Mouse (Mus musculus): ENCODE data around the gene Dab2ip. TPM values are rescaled to one million over a fixed set of nuclear protein-coding genes. Genes with fewer than 3 reads are reported as not detected.

The Dab2ip gene
- total RNA-seq, 2 experiments from 2014 or later: 130 TPM

- DNase-seq (ENCODE audit: low spot score in 2 of 2): peak in 1 of 2 experiments; percentile 36
Measured at GRCm38 (mm10) chr2:35746638-35747037, 188.6 kb downstream of the Dab2ip start.

GRCm38 (mm10) chr2:35747371-35748035 is 189.4 kb downstream of the Dab2ip start:
- no peak for DNase-seq (ENCODE audit: low spot score in 2 of 2)

GRCm38 (mm10) chr2:35750533-35751141 is 192.6 kb downstream of the Dab2ip start:
- DNase-seq (ENCODE audit: low spot score in 2 of 2): no peak

- no peak for DNase-seq (ENCODE audit: low spot score in 2 of 2)
Measured at GRCm38 (mm10) chr2:35751781-35752505, 193.9 kb downstream of the Dab2ip start.

GRCm38 (mm10) chr2:35756467-35756866 is 198.4 kb downstream of the Dab2ip start:
- no peak for DNase-seq (ENCODE audit: low spot score in 2 of 2)

GRCm38 (mm10) chr2:35760352-35760751 is 202.3 kb downstream of the Dab2ip start:
- DNase-seq (ENCODE audit: low spot score in 2 of 2): no peak

- DNase-seq (ENCODE audit: low spot score in 2 of 2): no peak
Measured at GRCm38 (mm10) chr2:35760867-35761266, 202.8 kb downstream of the Dab2ip start.

GRCm38 (mm10) chr2:35761458-35761857 is 203.4 kb downstream of the Dab2ip start:
- DNase-seq (ENCODE audit: low spot score in 2 of 2): no peak

GRCm38 (mm10) chr2:35763818-35764217 is 205.8 kb downstream of the Dab2ip start:
- DNase-seq (ENCODE audit: low spot score in 2 of 2): no peak

- no peak for DNase-seq (ENCODE audit: low spot score in 2 of 2)
Measured at GRCm38 (mm10) chr2:35764328-35764727, 206.3 kb downstream of the Dab2ip start.

GRCm38 (mm10) chr2:35767834-35768537 is 209.9 kb downstream of the Dab2ip start:
- DNase-seq (ENCODE audit: low spot score in 2 of 2): no peak

- no peak for DNase-seq (ENCODE audit: low spot score in 2 of 2)
Measured at GRCm38 (mm10) chr2:35768538-35769238, 210.6 kb downstream of the Dab2ip start.

GRCm38 (mm10) chr2:35769398-35769797 is 211.3 kb downstream of the Dab2ip start:
- DNase-seq (ENCODE audit: low spot score in 2 of 2): no peak

- no peak for DNase-seq (ENCODE audit: low spot score in 2 of 2)
Measured at GRCm38 (mm10) chr2:35770541-35770940, 212.5 kb downstream of the Dab2ip start.

- no peak for DNase-seq (ENCODE audit: low spot score in 2 of 2)
Measured at GRCm38 (mm10) chr2:35775651-35776055, 217.6 kb downstream of the Dab2ip start.

- DNase-seq (ENCODE audit: low spot score in 2 of 2): no peak
Measured at GRCm38 (mm10) chr2:35776935-35777334, 218.9 kb downstream of the Dab2ip start.

- DNase-seq (ENCODE audit: low spot score in 2 of 2): no peak
Measured at GRCm38 (mm10) chr2:35779266-35779665, 221.2 kb downstream of the Dab2ip start.

All from layer of hippocampus, postnatal 10 days (tissue).